Mouse (Mus musculus): ENCODE measurements around the gene Napepld.
A peak's percentile ranks its signal among the peaks of the same experiment; 100 is the strongest.
"Not testable (repeated sequence)": the region's sequence is repeated elsewhere in the genome, so short reads cannot be mapped to it uniquely, and the experiment has no call there.

Gene Napepld

GRCm38 (mm10) chr5:21660850-21661249, 40.3 kb downstream of the Napepld start:
- no peak for DNase-seq

- DNase-seq: peak; percentile 76 to 77
Measured at GRCm38 (mm10) chr5:21658623-21659395, 42.4 kb downstream of the Napepld start.

GRCm38 (mm10) chr5:21658038-21658437, 43.2 kb downstream of the Napepld start:
- DNase-seq: no peak

GRCm38 (mm10) chr5:21656912-21657311, 44.3 kb downstream of the Napepld start:
- no peak for DNase-seq

- DNase-seq: no peak
Measured at GRCm38 (mm10) chr5:21651885-21652612, 49.1 kb downstream of the Napepld start.

GRCm38 (mm10) chr5:21650736-21651135, 50.5 kb downstream of the Napepld start:
- DNase-seq: no peak

GRCm38 (mm10) chr5:21646133-21646491, 55.1 kb downstream of the Napepld start:
- no peak for DNase-seq

GRCm38 (mm10) chr5:21645439-21646132, 55.6 kb downstream of the Napepld start, which contains the start of the genes Fbxl13 and Armc10:
TSS of gene Fbxl13 (minus strand) at chr5:21645634.
TSS of gene Armc10 (plus strand) at chr5:21645813.
- DNase-seq: peak; percentile 78 to 86

GRCm38 (mm10) chr5:21644891-21645438, 56.2 kb downstream of the Napepld start:
- DNase-seq: no peak

GRCm38 (mm10) chr5:21643606-21644005, 57.6 kb downstream of the Napepld start:
- no peak for DNase-seq

GRCm38 (mm10) chr5:21640961-21641360, 60.2 kb downstream of the Napepld start:
- DNase-seq: peak; percentile 41 to 59

- no peak for DNase-seq
Measured at GRCm38 (mm10) chr5:21625916-21626315, 75.3 kb downstream of the Napepld start.

- no peak for DNase-seq
Measured at GRCm38 (mm10) chr5:21616450-21617009, 84.7 kb downstream of the Napepld start.

GRCm38 (mm10) chr5:21614299-21614698, 86.9 kb downstream of the Napepld start:
- DNase-seq: not testable (repeated sequence)

Measured in cerebellum, adult 18-20 months (tissue).